Mouse (Mus musculus): Measurements from ENCODE around the gene Plekha5. TPM values are rescaled to one million over a fixed set of nuclear protein-coding genes. Genes with fewer than 3 reads are reported as not detected.
A peak's percentile ranks its signal among the peaks of the same experiment; 100 is the strongest.
"Not testable (repeated sequence)": the region's sequence is repeated elsewhere in the genome, so short reads cannot be mapped to it uniquely, and the experiment has no call there.

Gene Plekha5
- total RNA-seq, 2 experiments from 2014 or later, result 29.6 to 37.9 TPM

DNA sequence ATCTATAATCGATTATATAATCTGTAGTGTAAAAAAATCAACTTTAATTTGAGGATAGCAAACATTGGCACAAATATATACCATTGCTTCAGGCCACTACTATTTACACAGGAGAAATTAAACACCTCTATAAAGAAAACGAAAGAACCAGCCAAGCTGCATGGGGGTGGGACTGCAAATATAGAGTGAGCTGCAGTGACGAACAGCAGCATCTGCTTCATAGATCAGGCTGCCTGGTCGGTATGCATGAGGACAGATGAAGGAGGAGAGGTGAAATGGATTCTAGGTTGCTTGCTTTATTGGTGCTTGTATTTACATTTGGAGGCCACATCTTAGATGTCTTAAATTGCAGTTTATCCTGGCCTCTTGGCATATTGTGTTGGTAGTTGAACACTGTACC is 66.4 kb downstream of the Plekha5 start:
- DNase-seq, result no peak

DNA sequence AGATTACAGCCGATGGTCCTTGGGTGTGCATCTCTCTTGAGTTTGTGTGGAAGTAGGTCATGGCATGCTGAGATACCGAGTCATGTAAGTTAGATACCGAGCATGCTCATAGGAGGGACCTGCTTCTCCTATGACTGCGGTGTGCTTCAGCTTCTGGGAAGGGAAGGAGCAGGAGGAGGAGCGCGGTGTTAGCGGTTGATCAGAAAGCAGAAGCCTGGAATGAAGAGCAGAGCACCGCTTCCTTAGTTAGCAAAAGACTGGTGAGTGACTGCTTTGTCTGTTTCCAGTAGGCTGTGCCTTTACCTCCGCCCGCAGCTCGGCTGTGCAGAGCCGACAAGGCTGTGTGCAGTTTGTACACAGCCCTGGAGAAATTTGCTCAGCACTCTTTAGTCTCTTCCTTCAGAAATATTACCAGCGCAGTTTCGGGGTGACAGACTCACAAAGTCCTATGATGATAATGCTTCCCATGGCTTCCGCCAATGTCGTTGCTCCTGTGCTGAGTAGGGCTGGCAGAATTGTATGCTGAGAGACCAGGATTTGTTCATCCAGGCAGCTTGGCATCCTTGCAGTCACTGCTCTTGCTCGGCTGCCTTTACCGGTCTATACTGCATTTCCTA is 67.2 kb downstream of the Plekha5 start:
- DNase-seq, result no peak

DNA sequence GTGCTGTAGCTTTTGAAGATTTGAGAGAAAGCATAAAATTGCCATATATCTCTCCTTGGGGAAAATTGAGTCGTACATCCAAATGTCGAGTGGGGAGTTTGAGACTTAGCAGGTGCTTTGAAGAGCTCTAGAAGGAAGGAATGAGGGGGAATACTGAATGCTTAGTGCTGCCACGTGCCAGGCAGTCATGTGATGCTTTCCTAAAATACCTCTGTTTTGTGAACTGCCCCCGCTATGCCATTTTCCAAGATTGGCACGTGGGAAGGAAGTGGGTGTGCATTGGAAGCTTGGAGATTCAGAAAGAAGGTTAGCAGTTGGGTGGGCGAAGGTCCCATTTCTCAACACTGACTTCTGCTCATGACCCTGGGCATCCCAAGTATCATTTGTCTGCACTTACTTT is 68.2 kb downstream of the Plekha5 start:
- no peak for DNase-seq

DNA sequence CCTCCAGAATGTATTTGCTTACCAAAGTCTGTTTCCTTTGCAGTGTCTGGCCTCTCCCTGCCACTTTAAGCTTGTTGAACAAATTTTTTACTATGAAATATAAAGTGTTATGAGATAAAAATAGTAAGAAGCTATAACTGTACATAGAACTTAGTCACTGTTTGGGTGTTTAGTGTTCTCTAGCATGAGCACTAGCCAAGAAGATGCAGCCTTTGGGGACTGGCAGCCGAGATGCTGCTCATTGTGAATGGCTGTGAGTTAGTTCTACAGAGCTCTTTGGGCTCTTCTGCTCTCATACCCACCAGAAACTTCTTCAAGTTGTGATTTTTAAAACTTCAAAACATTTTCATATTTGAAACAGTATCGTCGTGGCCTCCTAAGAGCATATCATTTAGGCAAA is 74.2 kb downstream of the Plekha5 start:
- no peak for DNase-seq

DNA sequence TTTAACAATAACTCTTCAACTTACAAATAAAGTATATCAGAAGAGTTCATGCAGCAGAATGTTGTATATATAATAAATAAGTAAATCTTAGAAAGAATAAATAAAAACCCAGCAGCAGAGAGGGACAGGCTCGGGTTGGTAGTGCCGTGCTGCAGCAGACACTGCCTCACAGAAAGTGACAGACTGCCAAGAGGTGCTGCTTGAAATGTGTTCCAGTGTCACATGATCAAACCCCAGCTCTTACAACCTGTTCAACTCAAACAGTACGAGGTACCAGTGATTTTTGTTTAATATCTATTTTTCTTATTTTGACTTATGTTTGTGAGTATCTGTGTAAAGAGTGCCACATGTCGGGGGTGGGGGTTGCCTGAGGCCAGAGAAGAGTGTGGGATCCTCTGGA is 75.1 kb downstream of the Plekha5 start:
- DNase-seq, result no peak

DNA sequence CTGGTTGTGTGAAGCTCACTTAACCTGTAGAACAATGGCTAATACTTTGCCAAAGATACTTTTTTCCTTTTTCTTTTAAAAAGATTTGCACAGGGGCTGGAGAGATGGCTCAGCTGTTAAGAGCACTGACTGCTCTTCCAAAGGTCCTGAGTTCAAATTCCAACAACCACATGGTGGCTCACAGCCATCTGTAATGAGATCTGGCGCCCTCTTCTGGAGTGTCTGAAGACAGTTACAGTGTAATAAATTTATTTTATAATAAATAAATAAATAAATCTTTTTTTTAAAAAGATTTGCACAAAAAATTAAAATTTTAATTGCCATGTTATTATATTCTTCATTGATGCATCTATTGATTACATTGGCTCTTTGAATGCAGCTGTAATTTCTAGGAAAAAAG is 77.0 kb downstream of the Plekha5 start:
- DNase-seq, result not testable (repeated sequence)

DNA sequence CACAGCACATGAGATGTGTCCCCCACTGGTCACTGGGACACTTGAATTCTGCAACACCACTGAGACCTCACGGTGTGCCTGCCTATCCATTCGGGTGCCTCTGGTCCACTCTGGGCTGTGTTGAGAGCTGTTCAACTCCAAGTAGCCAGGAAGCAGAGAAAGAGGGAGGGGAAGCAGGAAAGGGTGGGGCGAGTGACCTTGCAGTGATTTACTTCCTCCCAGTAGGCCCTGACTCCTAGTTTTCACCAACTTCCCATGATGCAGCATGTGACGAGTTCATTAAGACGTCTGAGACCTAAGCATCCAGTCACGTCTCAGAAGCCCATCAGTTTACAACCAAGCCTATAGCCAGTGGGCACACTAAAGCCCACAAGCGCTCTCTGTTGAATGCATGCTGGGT is 78.0 kb downstream of the Plekha5 start:
- DNase-seq, result no peak

DNA sequence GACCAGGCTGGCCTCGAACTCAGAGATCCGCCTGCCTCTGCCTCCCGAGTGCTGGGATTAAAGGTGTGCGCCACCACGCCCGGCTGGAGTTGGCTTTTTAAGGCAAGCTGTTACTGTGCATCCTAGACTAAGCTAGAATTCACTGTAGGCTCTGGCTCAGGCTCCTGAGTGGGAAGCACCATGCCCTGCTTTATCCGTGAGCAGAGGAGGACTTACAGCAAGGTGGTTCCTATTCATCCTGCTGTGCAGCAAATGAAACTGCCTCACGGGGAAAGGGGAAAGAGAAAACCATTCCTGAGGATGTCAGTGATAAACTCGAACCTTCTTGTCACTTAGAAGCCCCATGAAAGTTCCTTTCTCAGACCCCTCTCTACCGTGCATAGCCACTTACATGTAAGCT is 80.9 kb downstream of the Plekha5 start:
- DNase-seq, result no peak

DNA sequence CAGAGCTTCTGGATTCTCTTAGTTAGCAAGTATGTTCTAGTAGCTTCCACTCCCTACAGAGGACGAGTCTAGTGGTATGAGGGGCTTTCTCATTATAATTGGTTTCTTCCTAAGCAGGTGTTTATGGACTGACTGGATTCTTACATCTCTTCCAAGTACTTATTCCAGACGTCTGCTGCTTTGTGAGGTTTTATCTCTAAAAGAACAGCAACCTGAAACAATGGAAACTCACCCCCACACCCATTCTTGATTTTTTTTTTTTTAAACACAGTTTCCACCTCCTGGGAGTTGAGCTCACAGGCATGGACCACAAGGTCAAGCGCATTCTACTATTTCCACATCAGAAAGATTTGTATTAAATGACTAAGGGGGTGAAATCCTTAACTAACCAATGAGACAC is 83.8 kb downstream of the Plekha5 start:
- no peak for DNase-seq

DNA sequence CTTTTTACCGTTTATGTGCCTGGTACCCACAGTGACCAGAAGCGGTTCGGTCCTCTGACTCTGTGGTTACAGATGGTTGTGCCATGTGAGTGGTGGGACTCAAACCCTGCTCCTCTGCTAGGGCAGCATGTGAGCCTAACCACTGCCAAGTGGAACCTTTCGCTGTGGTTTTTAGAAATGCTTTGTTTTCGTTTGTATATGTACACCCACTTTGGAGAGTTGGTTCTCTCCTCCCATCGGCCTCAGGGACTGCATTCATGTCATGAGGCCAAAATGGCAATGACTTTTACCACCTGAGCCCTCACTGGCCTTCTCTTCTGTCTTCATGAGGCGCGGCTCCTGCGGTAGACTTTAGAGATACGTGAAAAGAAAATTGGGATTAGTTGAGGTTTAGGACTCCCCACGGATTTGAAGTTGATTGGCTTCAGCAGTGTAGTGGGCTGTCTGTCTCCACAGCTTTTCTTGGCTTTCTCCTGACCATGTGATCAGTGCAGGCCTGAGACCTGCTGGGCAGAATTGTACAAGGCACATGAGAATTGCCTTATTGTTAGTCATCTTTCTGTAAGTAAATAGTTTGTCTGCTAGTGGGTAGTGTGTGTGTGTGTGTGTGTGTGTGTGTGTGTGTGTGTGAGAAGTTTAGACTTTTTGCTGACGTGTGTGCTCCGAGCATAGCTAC is 84.8 kb downstream of the Plekha5 start:
- no peak for DNase-seq

DNA sequence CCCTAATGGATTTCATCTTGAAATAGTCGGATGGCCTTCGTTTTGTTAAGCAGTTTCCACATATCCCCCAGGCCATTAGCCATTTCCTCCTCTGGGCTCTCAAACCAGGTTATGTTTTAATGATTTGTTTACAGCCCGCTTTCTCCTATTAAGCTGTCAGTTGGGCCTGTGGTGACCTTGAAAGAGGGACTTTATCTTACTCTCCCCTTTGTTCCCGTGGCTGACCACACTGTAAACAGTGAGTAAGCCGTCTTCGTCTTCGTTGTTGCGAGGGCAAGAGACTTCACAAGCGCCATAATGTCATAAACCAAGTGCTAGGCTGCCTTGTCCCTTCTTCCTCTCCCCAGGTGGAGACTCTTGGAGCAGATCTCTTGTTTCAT is 85.3 kb downstream of the Plekha5 start:
- no peak for DNase-seq

DNA sequence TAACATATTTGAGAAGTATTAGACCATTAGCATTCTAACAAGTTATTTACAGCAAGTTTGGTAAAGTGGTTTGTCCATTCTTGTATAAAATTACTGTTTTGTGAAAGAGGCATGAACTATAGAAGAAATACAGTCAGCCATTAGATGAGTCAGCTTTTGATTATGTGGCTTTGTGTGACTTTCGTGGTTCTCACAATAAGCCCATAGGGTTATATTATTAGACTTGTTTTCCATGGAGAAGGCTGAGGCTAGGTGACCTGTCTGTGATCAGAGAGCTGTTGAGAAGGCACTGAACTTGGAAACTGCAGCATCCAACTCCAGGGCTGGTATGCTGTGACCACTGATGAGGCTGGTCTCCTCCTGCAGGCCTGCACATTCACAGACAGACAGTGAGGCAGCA is 88.2 kb downstream of the Plekha5 start:
- DNase-seq, result no peak

DNA sequence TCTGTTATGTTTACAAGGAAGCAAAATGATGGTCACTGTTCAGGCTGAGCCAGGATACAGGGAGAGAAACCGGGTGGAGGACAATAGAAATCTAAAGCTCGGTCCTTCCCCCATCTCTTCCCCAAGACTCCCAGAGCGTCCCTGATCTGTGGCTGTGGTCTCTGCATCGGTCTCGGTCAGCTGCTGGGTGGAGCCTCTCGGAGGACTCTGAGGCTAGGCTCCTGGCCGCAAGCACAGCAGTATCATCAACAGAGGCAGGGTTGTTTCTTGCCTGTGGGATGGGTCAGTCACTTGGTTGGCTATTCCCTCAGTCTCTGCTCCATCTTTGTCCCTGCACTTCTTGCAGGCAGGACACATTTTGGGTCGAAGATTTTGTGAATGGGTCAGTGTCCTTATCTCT is 88.6 kb downstream of the Plekha5 start:
- no peak for DNase-seq

DNA sequence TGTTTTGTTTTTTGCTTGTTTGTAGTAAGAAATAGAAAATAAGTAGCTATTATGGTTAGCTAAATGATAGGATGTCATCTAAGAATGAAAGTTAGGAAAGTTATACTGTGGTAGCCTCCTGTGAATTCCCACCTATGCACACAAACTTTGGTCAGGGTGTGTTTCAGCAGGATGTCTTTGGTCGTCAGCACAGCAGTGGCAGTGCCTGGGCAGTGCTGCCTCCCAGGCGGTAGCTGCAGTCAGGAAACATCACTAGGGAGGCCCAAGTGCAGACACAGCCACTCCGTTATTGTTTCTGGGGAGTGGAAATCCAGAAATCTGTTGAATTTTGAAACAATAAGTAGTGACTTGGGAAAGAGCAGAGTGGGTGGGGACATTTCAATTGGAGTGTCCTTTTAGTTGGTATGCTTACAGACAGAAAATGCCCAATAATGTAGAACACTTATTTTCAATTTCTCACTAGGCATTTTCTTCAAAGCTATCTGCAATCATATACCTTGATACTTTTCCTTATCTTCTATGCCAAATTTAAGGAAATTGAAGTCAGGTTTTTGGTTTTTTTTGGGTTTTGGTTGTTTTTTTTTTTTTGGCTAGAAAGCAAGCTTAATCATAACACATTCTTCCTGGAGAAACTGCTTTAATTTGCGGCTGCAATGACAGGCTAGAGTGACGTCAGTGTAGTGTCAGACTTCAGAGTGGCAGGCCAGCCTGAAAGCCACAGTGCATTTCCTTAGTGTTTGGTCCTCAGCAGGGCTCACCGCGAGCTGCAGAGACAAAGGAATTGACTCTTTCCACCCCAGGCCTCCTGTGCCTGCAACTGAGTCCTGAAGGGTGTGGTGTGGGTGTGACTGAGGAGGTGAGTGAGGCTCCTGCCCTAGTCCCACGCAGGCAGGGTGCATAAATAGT is 90.6 kb downstream of the Plekha5 start:
- DNase-seq, result peak; percentile 37

DNA sequence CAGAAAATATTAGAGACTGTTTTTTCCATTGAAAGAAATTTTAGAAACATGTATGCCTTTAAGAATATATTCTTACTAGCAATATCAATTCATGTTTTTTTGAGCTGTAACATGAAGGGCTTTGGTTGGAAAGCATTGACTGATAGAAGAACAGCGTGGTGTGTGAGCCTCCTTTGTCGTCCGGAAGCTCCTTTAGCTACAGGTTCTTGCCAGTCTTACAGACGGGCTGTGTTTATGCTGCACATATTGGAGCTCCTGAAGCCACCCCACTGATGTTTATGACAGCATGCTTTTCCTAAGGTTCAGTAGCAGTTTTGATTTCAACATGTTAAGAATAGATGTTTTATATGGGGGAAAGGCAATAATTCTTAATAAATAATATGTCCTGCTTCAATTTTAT is 91.7 kb downstream of the Plekha5 start:
- no peak for DNase-seq

DNA sequence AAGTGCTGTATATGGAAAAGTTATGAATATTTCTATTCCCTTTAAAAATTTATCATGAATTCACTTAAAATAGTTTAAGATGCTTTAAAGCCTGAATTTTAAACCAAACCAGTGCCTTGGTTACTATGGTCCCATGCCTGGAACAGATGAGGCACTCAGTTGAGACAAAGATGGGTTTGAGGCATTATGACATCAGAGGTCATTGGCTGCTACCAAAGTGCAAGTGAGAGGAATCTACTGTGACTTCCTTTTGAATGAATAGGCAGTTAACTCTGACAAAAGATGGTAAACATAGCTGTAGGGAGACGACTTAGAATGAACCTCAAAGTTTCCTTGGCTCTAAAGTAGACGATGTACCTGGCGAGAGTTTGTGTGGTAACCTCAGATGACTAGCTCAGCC is 92.3 kb downstream of the Plekha5 start:
- no peak for DNase-seq

DNA sequence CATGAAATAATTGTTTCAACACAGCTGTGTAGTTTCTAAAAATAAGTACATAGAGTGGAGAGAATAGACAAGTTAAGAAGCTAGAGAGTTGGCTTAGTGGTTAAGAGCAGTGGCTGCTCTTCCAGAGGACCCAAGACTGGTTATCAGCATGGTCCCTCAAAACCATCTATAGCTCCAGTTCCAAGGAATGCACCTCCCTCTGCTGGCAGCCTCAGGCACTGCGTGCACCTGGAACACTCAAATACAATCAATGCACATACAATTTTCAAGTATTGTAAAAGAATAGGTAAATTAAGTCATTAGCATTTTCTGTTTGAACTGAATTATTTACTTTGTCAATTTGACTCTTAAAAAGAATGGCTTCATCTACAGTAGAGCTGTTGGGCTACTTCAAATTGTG is 93.3 kb downstream of the Plekha5 start:
- DNase-seq, result peak; percentile 60

DNA sequence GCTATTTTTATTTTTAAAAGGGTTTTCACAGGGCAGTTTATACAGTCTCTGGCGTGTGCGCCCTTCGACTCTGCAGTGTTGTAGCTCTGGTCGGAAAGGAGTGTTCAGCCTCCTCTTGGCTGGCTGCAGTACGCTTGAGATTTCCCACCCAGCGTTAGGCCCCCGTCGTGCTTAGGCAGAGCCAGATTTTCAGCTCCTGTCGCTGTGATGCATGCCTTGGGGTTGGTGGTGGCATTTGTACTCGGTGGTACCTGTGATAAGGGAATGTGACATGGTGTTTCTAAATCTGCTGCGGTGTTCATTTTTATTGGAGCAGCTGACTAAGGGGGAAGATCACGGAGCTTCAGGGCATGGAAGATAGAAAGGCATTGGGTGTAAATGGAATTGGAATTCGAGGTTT is 95.2 kb downstream of the Plekha5 start:
- no peak for DNase-seq

DNA sequence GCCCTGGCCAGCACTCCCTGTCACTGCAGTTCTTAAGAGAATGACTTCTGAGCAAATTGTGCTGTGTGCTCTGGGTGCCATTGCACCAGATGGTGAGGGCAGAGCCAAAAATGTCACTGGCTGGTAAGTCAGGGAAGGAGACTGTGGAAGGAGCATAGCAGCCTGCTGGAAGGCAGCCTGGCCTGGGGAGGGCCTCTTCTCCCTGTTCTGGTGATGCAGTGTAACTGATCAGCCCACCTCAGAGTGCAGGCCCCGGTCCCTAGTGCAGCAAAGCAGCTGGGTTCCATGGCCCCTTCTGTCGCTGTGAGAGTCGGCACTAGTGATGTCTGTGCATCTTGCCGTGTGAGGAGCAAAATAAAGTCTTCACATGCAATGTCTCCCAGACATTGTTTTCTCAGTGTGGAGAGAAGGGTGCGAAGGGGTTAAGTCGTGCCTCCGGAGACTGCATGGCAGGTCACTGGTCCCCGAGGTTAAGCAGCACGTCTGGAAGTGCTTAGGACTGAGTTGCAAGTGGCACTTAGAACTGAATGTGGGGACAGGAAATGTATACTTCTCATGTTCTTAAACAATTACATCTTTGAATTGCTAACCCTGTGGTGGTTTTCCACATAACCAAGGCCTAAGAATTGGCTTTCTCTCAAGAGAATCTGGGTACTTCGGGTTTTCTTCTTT is 95.8 kb downstream of the Plekha5 start:
- no peak for DNase-seq

DNA sequence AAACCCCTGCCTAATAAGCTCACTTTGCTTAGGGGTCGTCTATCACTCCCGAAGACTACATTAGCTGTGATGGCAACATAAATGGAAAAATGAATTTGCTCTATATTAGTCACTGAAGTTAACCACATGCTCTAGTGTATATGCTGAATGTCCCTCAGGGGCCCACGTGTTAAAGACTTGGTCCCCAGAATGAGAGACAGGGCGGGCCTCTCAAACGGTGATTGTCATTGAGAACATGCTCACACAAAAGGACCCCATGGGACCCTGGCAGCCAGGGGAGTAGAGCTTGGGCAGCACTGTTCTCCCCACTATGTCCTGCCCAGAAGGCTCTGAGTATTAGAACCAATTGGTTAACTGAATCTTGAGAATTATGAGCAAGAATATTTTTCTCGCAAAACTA is 97.1 kb downstream of the Plekha5 start:
- no peak for DNase-seq

DNA sequence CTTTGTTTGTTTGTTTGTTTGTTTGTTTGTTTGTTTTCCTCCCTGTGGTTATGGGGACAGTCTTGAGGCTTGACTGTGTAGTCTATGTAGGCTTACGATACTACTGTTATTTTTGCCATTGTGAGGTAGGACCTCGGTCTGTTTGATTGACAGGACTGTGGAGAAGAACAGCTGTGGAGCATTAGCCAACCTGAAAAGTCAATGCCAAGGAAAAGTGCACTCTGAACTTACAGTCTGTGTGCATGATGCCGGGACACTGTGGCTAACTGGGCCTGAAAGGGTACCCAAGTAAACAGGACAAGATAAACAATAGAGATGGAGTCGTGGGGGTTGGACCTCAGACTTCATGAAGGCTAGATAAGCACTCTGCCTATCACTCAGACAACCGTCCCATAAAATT is 98.0 kb downstream of the Plekha5 start:
- DNase-seq, result no peak

DNA sequence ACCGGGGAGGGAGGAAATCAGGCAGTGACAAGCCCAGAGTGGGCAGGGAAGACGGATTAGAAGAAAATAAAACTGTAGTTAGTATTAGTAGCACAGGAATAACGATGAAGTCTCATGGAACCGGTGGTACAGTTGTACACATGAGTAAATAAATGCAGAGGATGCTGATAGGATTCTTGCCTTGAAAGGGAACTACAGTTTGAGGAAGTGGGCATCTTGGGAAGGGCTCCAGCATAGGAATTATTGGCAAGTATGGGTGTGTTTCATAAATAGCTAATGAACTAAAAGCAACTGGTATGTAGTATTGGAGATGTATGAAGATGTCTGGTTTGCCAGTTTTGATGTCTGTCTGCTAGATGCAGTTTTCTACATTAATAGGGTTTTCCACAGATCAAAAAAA is 99.7 kb downstream of the Plekha5 start:
- DNase-seq, result no peak

DNA sequence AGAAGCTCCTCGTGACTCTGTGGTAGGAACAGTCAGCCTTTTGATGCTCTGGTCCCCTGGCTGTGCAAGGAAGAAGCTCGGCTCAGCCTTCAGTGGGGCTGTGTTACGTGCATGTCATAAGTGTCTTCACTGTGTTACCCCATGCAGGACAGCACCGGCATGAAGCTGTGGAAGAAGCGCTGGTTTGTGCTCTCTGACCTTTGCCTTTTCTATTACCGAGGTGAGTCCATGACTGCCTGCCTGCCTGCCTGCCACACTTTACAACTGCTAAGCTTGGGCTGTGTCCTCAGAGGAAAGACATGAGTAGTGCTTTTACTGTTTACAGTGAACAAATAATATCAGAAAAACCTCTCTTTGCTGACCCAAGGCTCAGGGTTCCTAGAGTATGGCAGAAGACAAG is 104.6 kb downstream of the Plekha5 start:
- no peak for DNase-seq
